Mouse (Mus musculus) limb, embryonic 10.5 days (tissue): ENCODE data around the gene Phlpp1. TPM values are rescaled to one million over a fixed set of nuclear protein-coding genes. Genes with fewer than 3 reads are reported as not detected.

Experiments used
- DNase-seq: peaks from one replicate; pipeline ENCODE4 v3.0.0-alpha.2; 2017; ENCODE audit warnings: low spot score
- H3K27ac ChIP-seq: fragments of 300-500 bp; sonication (generic); 2 replicates; pipeline ENCODE4 v1.5.1; 2016; ENCODE audit warnings: mild to moderate bottlenecking
- H3K27me3 ChIP-seq: fragments of 300-500 bp; sonication (generic); 2 replicates; pipeline ENCODE4 v1.6.1; 2016; ENCODE audit warnings: low read depth, mild to moderate bottlenecking; ENCODE audit not compliant: poor library complexity, severe bottlenecking
- H3K36me3 ChIP-seq: fragments of 300-500 bp; sonication (generic); 2 replicates; pipeline ENCODE4 v1.6.1; 2016; ENCODE audit warnings: mild to moderate bottlenecking, moderate library complexity
- H3K4me1 ChIP-seq: fragments of 300-500 bp; sonication (generic); 2 replicates; pipeline ENCODE4 v1.6.1; 2016
- H3K4me3 ChIP-seq: fragments of 300-500 bp; sonication (generic); 2 replicates; pipeline ENCODE4 v1.5.1; 2016; ENCODE audit warnings: mild to moderate bottlenecking, moderate library complexity
- H3K9me3 ChIP-seq: fragments of 300-500 bp; sonication (generic); replicated peaks from 2 replicates; pipeline ENCODE4 v1.6.1; 2016; ENCODE audit warnings: mild to moderate bottlenecking
- WGBS: fragments of 180-500 bp; shearing (Covaris S2); methylation state at CpG from one replicate; pipeline ENCODE4 v1.1.7; 2016; 5-methylcytosine and 5-hydroxymethylcytosine counted together
- polyA plus RNA-seq: library from polyadenylated mRNA; unstranded; fragments of >200 nt; fragmentation: Nextera tagmentation; extraction: Ambion mirVana; gene quantifications from 2 replicates; pipeline ENCODE4 v1.2.1, GENCODE M21; 2016

The Phlpp1 gene
- polyA plus RNA-seq, 1 experiment from 2014 or later = 2.8 TPM

GRCm38 (mm10) chr1:106243371-106243770 is 71.8 kb downstream of the Phlpp1 start:
- Histone ChIP-seq H3K27ac (no peak overlapping the region), H3K9me3 (no peaks in the 10 kb centered on the region), H3K4me3 (no peak overlapping the region), H3K4me1 (no peaks in the 10 kb centered on the region), H3K27me3 (no peaks in the 10 kb centered on the region), H3K36me3 (no peaks in the 10 kb centered on the region)
- DNase-seq = no peak
- WGBS = 96% methylated on average over 1 of the region's 1 CpGs

GRCm38 (mm10) chr1:106244245-106244644 is 72.7 kb downstream of the Phlpp1 start:
- DNase-seq = no peak
- Histone ChIP-seq H3K4me1 (no peaks in the 10 kb centered on the region), H3K27me3 (no peaks in the 10 kb centered on the region), H3K9me3 (no peaks in the 10 kb centered on the region), H3K27ac (no peak overlapping the region), H3K4me3 (no peak overlapping the region), H3K36me3 (no peaks in the 10 kb centered on the region)
- 90% methylated on average over 3 of the region's 3 CpGs for WGBS

DNA sequence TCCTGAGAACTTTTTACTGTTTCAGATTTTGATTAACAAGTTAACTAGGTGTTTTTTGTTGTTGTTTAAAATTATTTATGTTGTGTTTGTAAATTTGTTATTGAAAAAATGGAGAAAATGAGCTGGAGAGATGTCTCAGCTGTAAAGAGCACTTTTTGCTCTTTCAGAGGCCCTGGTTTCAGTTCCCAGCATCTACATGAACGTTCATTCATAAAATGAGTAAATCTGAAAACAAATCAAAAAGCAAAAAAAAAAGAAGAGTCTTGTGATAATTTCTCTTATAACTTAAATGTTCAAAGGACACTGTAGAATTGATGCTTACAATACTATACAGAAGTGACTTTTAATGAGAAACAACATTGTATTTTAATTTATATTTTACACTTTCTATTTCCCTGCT is 82.5 kb downstream of the Phlpp1 start:
- no peaks in the 10 kb centered on the region for H3K4me1 ChIP-seq
- 92% methylated on average over 1 of the region's 1 CpGs for WGBS

DNA sequence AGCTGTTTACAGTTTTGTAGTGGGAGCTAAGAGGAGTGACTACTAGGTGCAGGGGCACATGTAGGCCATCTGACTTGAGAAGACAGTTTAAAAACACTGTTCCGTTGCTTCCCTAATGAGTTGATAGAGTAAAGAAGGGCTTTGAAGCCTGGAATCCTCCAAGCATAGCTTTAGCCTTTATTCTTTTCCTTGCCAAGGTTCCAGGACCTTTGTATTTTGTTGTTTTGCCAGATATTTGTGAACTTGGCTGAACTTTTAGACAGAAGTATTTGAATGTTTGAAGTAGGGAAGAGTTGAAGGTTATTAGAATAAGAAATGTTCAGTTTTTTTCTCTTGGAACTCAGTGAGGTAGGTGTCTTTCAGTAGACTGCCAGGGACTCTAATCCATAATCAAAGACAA is 85.6 kb downstream of the Phlpp1 start:
- Histone ChIP-seq H3K27ac (no peak overlapping the region), H3K36me3 (no peaks in the 10 kb centered on the region), H3K4me3 (no peak overlapping the region), H3K9me3 (no peaks in the 10 kb centered on the region), H3K27me3 (no peaks in the 10 kb centered on the region), H3K4me1 (no peaks in the 10 kb centered on the region)
- 88% methylated on average over 1 of the region's 1 CpGs for WGBS
- no peak for DNase-seq

More for the DNA sequence above, 82.5 kb downstream of the Phlpp1 start:
- Histone ChIP-seq H3K27ac (no peak overlapping the region), H3K4me3 (no peak overlapping the region), H3K27me3 (no peaks in the 10 kb centered on the region), H3K36me3 (no peaks in the 10 kb centered on the region), H3K9me3 (no peaks in the 10 kb centered on the region)
- DNase-seq = no peak

- H3K4me1 ChIP-seq = no peaks in the 10 kb centered on the region
- no peak for DNase-seq
- no peaks in the 10 kb centered on the region for H3K36me3 ChIP-seq
- no peaks in the 10 kb centered on the region for H3K9me3 ChIP-seq
- no peak overlapping the region for H3K27ac ChIP-seq
- no peak overlapping the region for H3K4me3 ChIP-seq
- 86% methylated on average over 6 of the region's 6 CpGs for WGBS
- H3K27me3 ChIP-seq = no peaks in the 10 kb centered on the region
Measured at GRCm38 (mm10) chr1:106268028-106268799, 96.7 kb downstream of the Phlpp1 start.

GRCm38 (mm10) chr1:106269337-106269736 is 97.8 kb downstream of the Phlpp1 start:
- DNase-seq = no peak
- H3K27me3 ChIP-seq = no peaks in the 10 kb centered on the region
- no peaks in the 10 kb centered on the region for H3K36me3 ChIP-seq
- WGBS = 61% methylated on average over 4 of the region's 4 CpGs
- no peaks in the 10 kb centered on the region for H3K9me3 ChIP-seq
- 0 out of 2 replicates have a peak, but pooled peaks cover under 1% of the 10 kb centered on the region for H3K4me1 ChIP-seq
- H3K27ac ChIP-seq = no peak overlapping the region
- H3K4me3 ChIP-seq = no peak overlapping the region

DNA sequence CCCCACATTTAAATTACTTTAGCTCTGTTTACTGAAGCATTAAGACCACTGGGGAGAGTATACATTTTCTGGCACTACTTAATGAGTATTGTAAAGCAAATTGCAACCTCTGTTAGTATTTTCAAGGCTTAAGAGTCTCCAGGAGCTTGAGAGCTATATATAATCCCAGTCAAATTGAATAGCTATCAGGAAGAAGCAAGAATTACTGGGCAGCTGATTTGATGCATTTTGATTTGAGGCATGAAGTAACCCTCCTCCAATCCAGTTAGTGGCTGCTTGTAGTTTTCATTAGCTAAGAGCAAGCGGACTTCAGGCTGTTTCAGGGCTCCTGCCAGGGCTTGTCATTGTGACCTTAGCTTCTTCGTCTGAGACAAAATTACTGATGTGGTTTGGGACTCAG is 101.4 kb downstream of the Phlpp1 start:
- WGBS = 61% methylated on average over 2 of the region's 2 CpGs
- H3K27me3 ChIP-seq = no peaks in the 10 kb centered on the region
- DNase-seq = no peak
- H3K27ac ChIP-seq = no peak overlapping the region
- no peaks in the 10 kb centered on the region for H3K36me3 ChIP-seq
- 0 out of 2 replicates have a peak, but pooled peaks cover 8% of the 10 kb centered on the region for H3K4me1 ChIP-seq
- no peak overlapping the region for H3K4me3 ChIP-seq
- no peaks in the 10 kb centered on the region for H3K9me3 ChIP-seq

- H3K9me3 ChIP-seq = no peaks in the 10 kb centered on the region
- no peaks in the 10 kb centered on the region for H3K36me3 ChIP-seq
- WGBS = 90% methylated on average over 6 of the region's 6 CpGs
- H3K27me3 ChIP-seq = no peaks in the 10 kb centered on the region
- H3K4me3 ChIP-seq = no peak overlapping the region
- H3K4me1 ChIP-seq = 0 out of 2 replicates have a peak, but pooled peaks cover 8% of the 10 kb centered on the region
- DNase-seq = no peak
- H3K27ac ChIP-seq = no peak overlapping the region
Measured at GRCm38 (mm10) chr1:106273801-106274200, 102.2 kb downstream of the Phlpp1 start.

DNA sequence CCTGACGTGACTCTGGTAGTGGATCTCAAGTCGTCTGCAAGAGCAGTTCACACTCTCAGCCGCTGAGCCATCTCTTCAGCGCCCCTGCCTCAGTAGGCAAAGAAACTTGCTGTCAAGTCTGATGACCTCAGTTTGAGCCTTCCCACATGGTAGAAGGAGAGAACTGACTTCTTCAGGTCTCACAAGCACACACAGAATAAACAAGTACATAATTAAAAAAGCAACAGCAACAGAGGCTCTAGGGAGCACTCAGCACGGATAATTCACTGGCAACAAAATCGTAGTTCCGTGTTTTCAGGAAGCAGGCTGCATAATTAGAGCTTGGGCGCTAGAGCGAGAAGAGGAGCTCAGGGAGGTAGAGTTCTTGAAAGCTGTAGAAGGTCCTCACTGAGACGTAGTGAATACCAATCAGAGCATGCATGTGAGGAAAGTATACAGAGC is 103.0 kb downstream of the Phlpp1 start:
- Histone ChIP-seq H3K36me3 (no peaks in the 10 kb centered on the region), H3K27me3 (no peaks in the 10 kb centered on the region), H3K4me1 (0 out of 2 replicates have a peak, but pooled peaks cover 10% of the 10 kb centered on the region), H3K9me3 (no peaks in the 10 kb centered on the region), H3K27ac (no peak overlapping the region), H3K4me3 (no peak overlapping the region)
- WGBS = 65% methylated on average over 10 of the region's 10 CpGs
- DNase-seq = no peak

DNA sequence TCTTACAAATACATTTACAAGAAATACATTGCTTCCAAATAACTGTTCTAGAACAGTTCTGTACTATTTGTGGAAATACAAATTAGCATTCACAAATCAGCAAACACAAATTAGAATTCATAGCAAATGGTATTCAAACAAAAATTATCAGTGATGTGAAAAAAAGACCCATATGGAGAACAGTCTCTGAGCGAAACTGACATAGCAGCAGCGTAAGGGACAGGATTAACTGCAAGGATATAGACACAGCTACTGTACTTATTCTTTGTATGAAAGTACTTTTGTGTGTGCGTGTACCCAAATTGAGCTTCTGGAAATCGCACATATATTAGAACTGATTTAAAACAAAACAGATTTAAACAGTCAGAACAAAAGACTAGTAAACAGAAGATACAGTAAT is 103.6 kb downstream of the Phlpp1 start:
- no peaks in the 10 kb centered on the region for H3K36me3 ChIP-seq
- 0 out of 2 replicates have a peak, but pooled peaks cover 14% of the 10 kb centered on the region for H3K4me1 ChIP-seq
- H3K27me3 ChIP-seq = no peaks in the 10 kb centered on the region
- DNase-seq = no peak
- H3K4me3 ChIP-seq = no peak overlapping the region
- no peak overlapping the region for H3K27ac ChIP-seq
- H3K9me3 ChIP-seq = no peaks in the 10 kb centered on the region
- 96% methylated on average over 4 of the region's 4 CpGs for WGBS

DNA sequence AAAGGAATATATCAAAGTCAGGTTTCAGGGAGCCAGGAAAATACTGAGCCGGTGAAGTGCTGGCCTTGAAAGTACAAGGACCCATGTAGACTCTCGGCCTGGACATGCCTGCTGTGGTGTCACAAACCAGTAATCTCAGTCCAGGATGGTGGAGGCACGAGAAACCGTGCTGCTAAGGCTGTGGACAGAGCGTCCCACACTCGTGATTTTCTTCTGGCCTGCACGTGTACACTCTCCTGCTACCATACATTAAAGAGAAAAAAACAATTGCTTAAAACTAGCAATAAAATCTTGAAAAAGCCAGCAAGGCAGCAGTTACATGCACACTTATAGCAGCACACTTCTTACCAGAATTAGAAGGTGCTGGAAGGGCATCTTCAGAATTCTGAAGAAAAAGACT is 104.2 kb downstream of the Phlpp1 start:
- no peak for DNase-seq
- Histone ChIP-seq H3K9me3 (no peaks in the 10 kb centered on the region), H3K36me3 (no peaks in the 10 kb centered on the region), H3K4me3 (no peak overlapping the region), H3K4me1 (0 out of 2 replicates have a peak, but pooled peaks cover 14% of the 10 kb centered on the region), H3K27ac (no peak overlapping the region), H3K27me3 (no peaks in the 10 kb centered on the region)
- WGBS = 89% methylated on average over 7 of the region's 7 CpGs

GRCm38 (mm10) chr1:106276824-106277223 is 105.3 kb downstream of the Phlpp1 start:
- WGBS = 92% methylated on average over 1 of the region's 1 CpGs
- Histone ChIP-seq H3K27ac (no peak overlapping the region; the same call in 1 of the 2 replicates), H3K4me1 (0 out of 2 replicates have a peak, but pooled peaks cover 14% of the 10 kb centered on the region)

GRCm38 (mm10) chr1:106277286-106277685 is 105.7 kb downstream of the Phlpp1 start:
- Histone ChIP-seq H3K27ac (no peak overlapping the region; the same call in 1 of the 2 replicates), H3K27me3 (no peaks in the 10 kb centered on the region), H3K36me3 (no peaks in the 10 kb centered on the region), H3K4me3 (no peak overlapping the region), H3K9me3 (no peaks in the 10 kb centered on the region), H3K4me1 (0 out of 2 replicates have a peak, but pooled peaks cover 14% of the 10 kb centered on the region)
- DNase-seq = no peak
- WGBS = 53% methylated on average over 4 of the region's 4 CpGs

More at GRCm38 (mm10) chr1:106276824-106277223, 105.3 kb downstream of the Phlpp1 start:
- H3K27me3 ChIP-seq = no peaks in the 10 kb centered on the region
- H3K36me3 ChIP-seq = no peaks in the 10 kb centered on the region
- no peak overlapping the region for H3K4me3 ChIP-seq
- DNase-seq = no peak
- H3K9me3 ChIP-seq = no peaks in the 10 kb centered on the region
